Mouse (Mus musculus): ENCODE measurements around the gene St8sia1.

St8sia1 gene

GRCm38 (mm10) chr6:142867023-142867422, 97.2 kb downstream of the St8sia1 start:
- in situ Hi-C loops (cut with MboI; ENCODE audit: low sequenced_read_pairs) = no loop called here

GRCm38 (mm10) chr6:142865199-142865598, 99.1 kb downstream of the St8sia1 start:
- in situ Hi-C loops (cut with MboI; ENCODE audit: low sequenced_read_pairs) = no loop called here

- in situ Hi-C loops (cut with MboI; ENCODE audit: low sequenced_read_pairs) = no loop called here
Observed at GRCm38 (mm10) chr6:142863881-142864280, 100.4 kb downstream of the St8sia1 start.

GRCm38 (mm10) chr6:142862265-142862664, 102.0 kb downstream of the St8sia1 start:
- in situ Hi-C loops (cut with MboI; ENCODE audit: low sequenced_read_pairs) = no loop called here

GRCm38 (mm10) chr6:142860396-142860795, 103.9 kb downstream of the St8sia1 start:
- in situ Hi-C loops (cut with MboI; ENCODE audit: low sequenced_read_pairs) = no loop called here

- in situ Hi-C loops (cut with MboI; ENCODE audit: low sequenced_read_pairs) = no loop called here
Observed at GRCm38 (mm10) chr6:142859946-142860345, 104.3 kb downstream of the St8sia1 start.

GRCm38 (mm10) chr6:142858937-142859336, 105.3 kb downstream of the St8sia1 start:
- in situ Hi-C loops (cut with MboI; ENCODE audit: low sequenced_read_pairs) = no loop called here

GRCm38 (mm10) chr6:142856258-142856874, 107.9 kb downstream of the St8sia1 start:
- in situ Hi-C loops (cut with MboI; ENCODE audit: low sequenced_read_pairs) = no loop called here

GRCm38 (mm10) chr6:142855761-142856160, 108.5 kb downstream of the St8sia1 start:
- in situ Hi-C loops (cut with MboI; ENCODE audit: low sequenced_read_pairs) = no loop called here

GRCm38 (mm10) chr6:142852419-142853377, 111.6 kb downstream of the St8sia1 start:
- in situ Hi-C loops (cut with MboI; ENCODE audit: low sequenced_read_pairs) = no loop called here

- in situ Hi-C loops (cut with MboI; ENCODE audit: low sequenced_read_pairs) = no loop called here
Observed at GRCm38 (mm10) chr6:142850436-142850835, 113.8 kb downstream of the St8sia1 start.

GRCm38 (mm10) chr6:142849326-142849725, 114.9 kb downstream of the St8sia1 start:
- in situ Hi-C loops (cut with MboI; ENCODE audit: low sequenced_read_pairs) = no loop called here

GRCm38 (mm10) chr6:142847914-142848674, 116.2 kb downstream of the St8sia1 start:
- in situ Hi-C loops (cut with MboI; ENCODE audit: low sequenced_read_pairs) = no loop called here

GRCm38 (mm10) chr6:142846855-142847254, 117.4 kb downstream of the St8sia1 start:
- in situ Hi-C loops (cut with MboI; ENCODE audit: low sequenced_read_pairs) = no loop called here

GRCm38 (mm10) chr6:142845066-142845465, 119.2 kb downstream of the St8sia1 start:
- in situ Hi-C loops (cut with MboI; ENCODE audit: low sequenced_read_pairs) = no loop called here

- in situ Hi-C loops (cut with MboI; ENCODE audit: low sequenced_read_pairs) = no loop called here
Observed at GRCm38 (mm10) chr6:142844061-142844460, 120.2 kb downstream of the St8sia1 start.

GRCm38 (mm10) chr6:142838501-142838900, 125.8 kb downstream of the St8sia1 start:
- in situ Hi-C loops (cut with MboI; ENCODE audit: low sequenced_read_pairs) = no loop called here

- in situ Hi-C loops (cut with MboI; ENCODE audit: low sequenced_read_pairs) = no loop called here
Observed at GRCm38 (mm10) chr6:142837326-142837725, 126.9 kb downstream of the St8sia1 start.

- in situ Hi-C loops (cut with MboI; ENCODE audit: low sequenced_read_pairs) = no loop called here
Observed at GRCm38 (mm10) chr6:142835726-142836125, 128.5 kb downstream of the St8sia1 start.

GRCm38 (mm10) chr6:142834911-142835310, 129.3 kb downstream of the St8sia1 start:
- in situ Hi-C loops (cut with MboI; ENCODE audit: low sequenced_read_pairs) = no loop called here

GRCm38 (mm10) chr6:142831706-142832105, 132.5 kb downstream of the St8sia1 start:
- in situ Hi-C loops (cut with MboI; ENCODE audit: low sequenced_read_pairs) = no loop called here

Measured in CH12F3 (cell line).